Mouse (Mus musculus): ENCODE measurements around the gene Sema3a.

DNA sequence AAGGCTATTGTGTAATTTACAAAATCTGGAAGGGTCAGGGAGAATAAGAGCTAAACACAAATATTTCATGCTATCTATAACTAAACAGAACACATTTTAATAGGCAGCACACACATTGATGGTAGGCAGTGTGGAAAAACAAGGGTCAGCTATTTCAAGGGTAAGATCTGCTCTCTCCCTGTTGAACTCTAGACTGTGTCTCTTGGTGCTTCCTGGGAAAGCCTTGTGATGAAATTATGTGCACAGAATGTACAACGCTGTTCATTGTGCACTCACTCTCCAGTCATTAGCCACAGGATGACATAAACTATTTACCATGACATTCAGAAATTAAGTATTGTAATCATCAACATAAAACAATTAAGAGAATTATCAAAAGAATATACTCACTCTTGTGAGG lies 486.4 kb downstream of the Sema3a start:
- no peak for TF ChIP-seq GATA1 (IDR thresholded peaks at IDR 0.05; ENCODE audit: borderline replicate concordance, low read length)
- TF ChIP-seq FLI1 (IDR thresholded peaks at IDR 0.05; ENCODE audit: low read length), result no peak
